Mouse (Mus musculus) brain, embryonic 18.5 days (tissue): Measurements from ENCODE around the gene Epop.

Experiments
- DNase-seq: peaks from one replicate; pipeline ENCODE4 v3.0.0-alpha.2; 2012; ENCODE audit warnings: low read depth, low spot score

The Epop gene

DNA sequence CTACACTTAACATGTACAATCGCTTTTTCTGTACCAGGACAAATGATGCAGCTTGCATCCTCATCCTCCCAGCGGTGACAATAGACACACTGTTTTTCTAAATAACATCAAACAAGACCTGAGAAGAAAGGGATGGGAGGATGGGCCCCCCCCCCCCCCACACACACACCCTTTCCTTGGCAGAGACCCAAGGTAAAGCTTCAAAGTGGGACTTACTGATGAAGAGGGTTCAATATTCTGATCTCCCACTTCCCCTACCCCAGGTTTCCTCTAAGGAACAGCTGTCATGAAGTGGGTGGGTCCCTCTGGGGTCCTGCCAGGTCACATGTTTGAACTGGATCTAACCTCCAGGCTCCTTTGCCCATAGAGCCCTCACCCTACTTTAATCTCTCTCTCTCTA lies 1.5 kb upstream of the Epop start:
- no peak for DNase-seq

- no peak for DNase-seq
These were observed 659 bp downstream of the Epop start for GRCm38 (mm10) chr11:97628568-97629518.

- no peak for DNase-seq
These were observed 1.3 kb downstream of the Epop start for GRCm38 (mm10) chr11:97628303-97628567.

GRCm38 (mm10) chr11:97627556-97628302 lies 1.8 kb downstream of the Epop start:
- no peak for DNase-seq

- DNase-seq: no peak
These were observed 2.7 kb downstream of the Epop start for GRCm38 (mm10) chr11:97626850-97627249.

- no peak for DNase-seq
These were observed 3.1 kb downstream of the Epop start for GRCm38 (mm10) chr11:97626431-97626830.

GRCm38 (mm10) chr11:97625551-97625950 lies 4.0 kb downstream of the Epop start:
- no peak for DNase-seq

DNA sequence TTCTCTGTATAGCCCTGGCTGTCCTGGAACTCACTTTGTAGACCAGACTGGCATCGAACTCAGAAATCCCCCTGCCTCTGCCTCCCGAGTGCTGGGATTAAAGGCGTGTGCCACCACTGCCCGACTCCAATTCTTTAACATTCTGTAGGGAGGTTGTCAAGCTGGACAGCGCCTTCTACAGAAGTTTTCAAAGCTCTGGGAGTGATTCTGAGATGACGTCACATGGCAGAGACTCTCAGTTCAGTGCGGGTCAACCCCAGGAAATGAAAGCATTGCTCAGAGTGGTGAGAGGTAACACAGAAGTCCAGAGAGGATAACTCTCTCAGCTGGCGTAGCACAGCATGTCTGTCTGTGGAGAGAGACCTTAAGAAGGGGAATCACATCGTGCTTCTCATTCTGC lies 6.3 kb downstream of the Epop start:
- no peak for DNase-seq

DNA sequence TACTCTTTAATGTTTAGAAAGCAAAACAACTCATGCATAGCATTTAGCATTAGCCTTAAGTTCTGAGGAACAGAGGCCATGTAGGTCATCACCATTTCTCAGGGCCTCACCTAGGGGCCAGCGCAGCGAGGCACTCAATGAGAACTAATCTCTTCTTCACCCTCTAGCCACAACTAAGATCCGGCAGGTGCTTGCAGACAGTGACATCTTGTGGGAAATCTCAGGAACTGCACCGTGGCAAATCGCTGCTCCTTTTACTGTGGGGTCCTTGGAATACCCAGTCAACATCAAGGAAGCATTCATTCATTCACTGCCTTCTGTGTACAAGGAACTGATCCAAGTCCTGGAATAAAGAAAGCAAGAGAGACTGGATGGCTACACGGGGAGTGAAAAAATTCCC lies 7.1 kb downstream of the Epop start:
- DNase-seq: peak; percentile 43

GRCm38 (mm10) chr11:97619391-97619795 lies 10.1 kb downstream of the Epop start:
- DNase-seq: peak; percentile 22

- no peak for DNase-seq
These were observed 11.1 kb downstream of the Epop start for GRCm38 (mm10) chr11:97618368-97618767.

DNA sequence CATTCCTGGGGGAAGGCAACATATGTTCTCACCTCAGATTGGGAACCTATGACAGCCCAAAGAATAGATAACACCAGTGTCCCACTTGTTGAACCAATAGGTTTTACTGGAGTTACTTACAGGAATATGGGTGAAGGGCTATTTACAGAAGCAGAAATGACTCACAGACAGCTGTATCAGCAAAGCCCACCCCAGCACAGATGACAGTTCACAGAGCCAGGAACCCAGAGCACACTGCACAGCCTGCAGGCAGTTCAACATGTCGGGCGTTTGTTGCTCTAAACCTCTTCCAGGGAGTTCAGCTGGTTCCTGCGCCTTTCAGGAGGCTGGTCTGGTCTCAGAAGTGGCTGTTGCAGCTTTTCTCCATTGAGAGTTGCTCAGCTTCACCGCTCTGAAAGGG lies 14.2 kb downstream of the Epop start:
- DNase-seq: no peak

- no peak for DNase-seq
These were observed 18.4 kb downstream of the Epop start for GRCm38 (mm10) chr11:97611076-97611475.

GRCm38 (mm10) chr11:97609743-97610142 lies 19.8 kb downstream of the Epop start:
- no peak for DNase-seq

DNA sequence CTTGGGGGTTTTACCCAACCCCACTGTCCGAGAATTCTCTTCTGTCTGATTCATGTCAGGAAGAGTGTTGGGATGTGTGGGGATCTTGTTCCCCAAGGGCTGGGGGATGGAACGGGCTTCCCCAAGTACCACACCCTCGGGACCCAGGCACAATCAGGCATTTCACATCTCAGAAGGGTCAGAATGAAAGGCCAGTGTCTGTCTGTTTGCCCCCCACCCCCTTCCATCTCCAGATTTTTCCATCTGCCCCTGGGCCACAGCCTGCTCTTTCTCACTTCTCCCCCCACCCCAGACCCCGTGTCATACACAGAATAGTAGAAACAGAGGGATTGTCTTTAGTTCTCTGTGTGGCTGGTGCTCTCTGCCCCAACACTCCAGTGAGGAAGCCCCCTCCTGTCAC lies 20.6 kb downstream of the Epop start:
- DNase-seq: no peak

DNA sequence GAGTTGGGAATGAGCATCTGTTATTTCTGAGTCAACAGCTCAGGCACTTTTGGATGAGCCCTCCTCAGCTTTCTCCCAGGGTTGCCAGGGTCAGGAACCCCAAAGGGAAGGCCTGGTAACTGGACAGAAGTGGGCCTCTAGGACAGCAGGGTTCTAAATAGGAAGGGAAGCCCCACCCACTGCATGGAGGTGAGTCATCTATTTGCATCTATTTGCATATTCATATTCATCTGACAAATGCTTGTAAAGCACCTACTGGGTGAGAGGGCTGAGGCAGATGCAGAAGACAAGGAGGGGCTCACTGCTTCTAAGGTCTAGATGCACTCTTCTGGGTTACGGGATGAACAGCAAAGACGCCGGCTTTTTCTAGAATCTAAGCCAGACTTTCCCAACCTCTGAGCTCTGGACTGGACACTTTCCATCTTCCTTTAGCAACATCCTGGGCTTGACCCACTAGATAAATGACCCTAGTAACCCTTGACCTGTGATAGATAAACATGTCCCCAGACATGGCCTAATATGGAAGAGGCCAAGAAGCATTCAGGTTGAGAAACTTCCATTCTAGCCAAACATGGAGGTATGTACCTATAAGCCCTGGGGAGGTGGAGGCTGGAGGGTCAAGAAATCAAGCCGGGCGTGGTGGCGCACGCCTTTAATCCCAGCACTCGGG lies 22.3 kb downstream of the Epop start:
- no peak for DNase-seq

DNA sequence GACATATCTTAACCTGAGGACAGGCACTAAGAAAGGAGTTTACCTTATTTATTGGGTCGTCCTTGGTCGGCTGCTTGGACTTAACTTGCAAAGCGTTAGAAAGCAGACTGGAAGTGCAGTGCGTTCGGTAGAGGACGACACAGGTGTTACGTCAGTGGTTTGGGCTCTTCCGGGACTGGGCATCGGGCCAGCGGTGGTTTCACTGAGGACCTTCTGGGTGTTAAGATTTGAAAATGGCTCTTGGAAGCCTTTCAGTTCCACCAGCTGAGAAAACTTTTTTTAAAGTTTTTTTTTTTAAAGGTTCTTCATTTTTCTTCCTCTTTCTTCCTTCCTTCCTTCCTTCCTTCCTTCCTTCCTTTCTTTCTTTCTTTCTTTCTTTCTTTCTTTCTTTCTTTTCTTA lies 25.6 kb downstream of the Epop start:
- no peak for DNase-seq

DNA sequence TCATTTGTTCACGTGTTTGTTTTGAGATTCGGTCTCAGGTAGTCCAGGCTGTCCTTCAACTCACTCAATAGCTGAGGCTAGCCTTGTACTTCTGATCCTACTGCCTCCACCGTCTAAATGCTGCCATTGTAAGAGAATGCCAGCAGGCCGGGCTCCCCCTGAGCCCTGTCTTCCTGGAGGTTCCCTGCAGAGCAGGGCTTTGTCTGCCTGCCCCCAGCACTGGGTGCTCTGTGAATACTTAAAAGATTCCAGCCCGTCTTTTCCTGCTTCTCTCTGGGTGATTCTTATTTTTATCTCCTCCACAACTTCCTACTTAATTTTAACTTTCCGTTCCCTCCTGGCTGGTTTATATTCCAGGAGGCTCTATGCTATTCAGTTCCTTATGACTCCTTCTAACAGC lies 27.3 kb downstream of the Epop start:
- DNase-seq: no peak

- DNase-seq: no peak
These were observed 30.4 kb downstream of the Epop start for GRCm38 (mm10) chr11:97599104-97599503.

GRCm38 (mm10) chr11:97597945-97598691 lies 31.4 kb downstream of the Epop start:
- DNase-seq: no peak

DNA sequence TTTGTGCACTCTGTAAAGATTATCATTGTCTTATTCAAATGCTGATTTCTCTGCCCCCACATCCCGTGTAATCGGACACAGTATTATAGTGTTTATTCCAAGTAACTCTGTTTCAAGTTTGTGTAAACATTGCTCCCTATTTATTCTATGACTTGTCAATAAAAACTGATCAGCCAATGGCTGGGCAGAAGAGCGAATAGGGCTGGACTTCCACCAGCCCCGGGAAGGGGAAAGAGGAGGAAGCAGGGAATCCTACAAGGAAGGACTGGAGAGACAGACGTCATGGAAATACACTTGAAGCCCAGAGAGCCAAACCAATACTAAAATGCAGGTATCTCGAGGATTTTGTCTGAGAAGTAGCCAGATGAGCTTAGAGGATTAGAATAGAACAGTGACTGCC lies 35.4 kb downstream of the Epop start:
- DNase-seq: no peak

- no peak for DNase-seq
These were observed 37.6 kb downstream of the Epop start for GRCm38 (mm10) chr11:97591910-97592309.
